Mouse (Mus musculus) c-Kit-positive CD71-positive TER-119-positive erythroid progenitor cells, embryonic 14.5 days (primary cell): Measurements from ENCODE around the gene Usp36.

Experiments
- DNase-seq: peaks from one replicate; pipeline ENCODE4 v3.0.0-alpha.2; 2013; ENCODE audit warnings: low spot score

Usp36 gene

GRCm38 (mm10) chr11:118248150-118249011, 41.7 kb downstream of the Usp36 start, which contains the start of gene Cyth1:
Gene Cyth1, minus strand, starts transcription at chr11:118248592.
- DNase-seq: peak; percentile 98

GRCm38 (mm10) chr11:118247359-118248095, 42.5 kb downstream of the Usp36 start:
- DNase-seq: no peak

GRCm38 (mm10) chr11:118246724-118247123, 43.3 kb downstream of the Usp36 start:
- no peak for DNase-seq

GRCm38 (mm10) chr11:118245130-118245529, 44.9 kb downstream of the Usp36 start:
- DNase-seq: no peak

- no peak for DNase-seq
Observed at GRCm38 (mm10) chr11:118243627-118244261, 46.3 kb downstream of the Usp36 start.

- DNase-seq: no peak
Observed at GRCm38 (mm10) chr11:118242506-118242905, 47.5 kb downstream of the Usp36 start.

- no peak for DNase-seq
Observed at GRCm38 (mm10) chr11:118240388-118240787, 49.7 kb downstream of the Usp36 start.

- no peak for DNase-seq
Observed at GRCm38 (mm10) chr11:118239281-118240198, 50.5 kb downstream of the Usp36 start.

GRCm38 (mm10) chr11:118236520-118237190, 53.4 kb downstream of the Usp36 start:
- no peak for DNase-seq

- DNase-seq: no peak
Observed at GRCm38 (mm10) chr11:118234929-118235328, 55.1 kb downstream of the Usp36 start.

- no peak for DNase-seq
Observed at GRCm38 (mm10) chr11:118234500-118234899, 55.5 kb downstream of the Usp36 start.

- DNase-seq: no peak
Observed at GRCm38 (mm10) chr11:118233924-118234323, 56.1 kb downstream of the Usp36 start.

GRCm38 (mm10) chr11:118232314-118232831, 57.7 kb downstream of the Usp36 start:
- no peak for DNase-seq

- no peak for DNase-seq
Observed at GRCm38 (mm10) chr11:118229941-118230340, 60.1 kb downstream of the Usp36 start.

GRCm38 (mm10) chr11:118227650-118228049, 62.4 kb downstream of the Usp36 start:
- no peak for DNase-seq

GRCm38 (mm10) chr11:118226850-118227249, 63.2 kb downstream of the Usp36 start:
- no peak for DNase-seq

GRCm38 (mm10) chr11:118225862-118226261, 64.2 kb downstream of the Usp36 start:
- no peak for DNase-seq

GRCm38 (mm10) chr11:118225056-118225836, 64.8 kb downstream of the Usp36 start:
- DNase-seq: no peak

GRCm38 (mm10) chr11:118223416-118224067, 66.5 kb downstream of the Usp36 start:
- DNase-seq: no peak
